Mouse (Mus musculus): ENCODE results near the gene Sptssb. TPM values are rescaled to one million over a fixed set of nuclear protein-coding genes. Genes with fewer than 3 reads are reported as not detected.

Sptssb gene
- total RNA-seq, 2 experiments from 2014 or later, result 2.1 TPM

- TF ChIP-seq CTCF (conservative IDR thresholded peaks at IDR 0.05), result no peak
- H3K4me3 ChIP-seq, result no peak overlapping the region
- H3K27ac ChIP-seq, result no peak overlapping the region
- no peak for DNase-seq (ENCODE audit: low spot score in 2 of 2)
Observed at GRCm38 (mm10) chr3:69818466-69818865, 41.3 kb downstream of the Sptssb start.

DNA sequence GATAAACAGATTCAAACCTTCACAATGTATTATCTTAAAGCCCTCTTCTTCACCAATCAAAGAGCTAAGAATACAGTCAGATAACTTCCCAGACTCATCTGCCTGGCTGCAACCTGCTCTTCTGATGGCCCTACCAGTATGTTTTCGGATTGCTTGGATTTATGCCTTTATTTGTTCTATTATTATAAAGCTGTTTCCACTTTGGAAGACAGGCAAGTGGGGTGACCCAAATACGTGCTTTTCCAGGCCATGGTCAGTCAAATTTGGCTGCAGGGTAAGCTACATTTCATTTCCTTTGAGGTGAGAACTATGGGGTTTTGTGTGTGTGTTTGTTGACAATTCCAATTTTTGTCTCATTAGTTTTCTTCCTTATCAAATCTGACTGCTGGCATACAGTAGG is 43.2 kb downstream of the Sptssb start:
- no peak for TF ChIP-seq CTCF (conservative IDR thresholded peaks at IDR 0.05)
- no peak overlapping the region for H3K4me3 ChIP-seq
- H3K27ac ChIP-seq, result no peak overlapping the region
- no peak for DNase-seq (ENCODE audit: low spot score in 2 of 2)

- TF ChIP-seq CTCF (conservative IDR thresholded peaks at IDR 0.05), result no peak
- Histone ChIP-seq H3K4me3 (no peak overlapping the region), H3K27ac (no peak overlapping the region)
- DNase-seq (ENCODE audit: low spot score in 2 of 2), result no peak
Observed at GRCm38 (mm10) chr3:69813005-69813695, 46.6 kb downstream of the Sptssb start.

GRCm38 (mm10) chr3:69812442-69812841 is 47.3 kb downstream of the Sptssb start:
- TF ChIP-seq CTCF (conservative IDR thresholded peaks at IDR 0.05), result no peak
- no peak for DNase-seq (ENCODE audit: low spot score in 2 of 2)
- Histone ChIP-seq H3K4me3 (no peak overlapping the region), H3K27ac (no peak overlapping the region)

GRCm38 (mm10) chr3:69808479-69808878 is 51.3 kb downstream of the Sptssb start:
- no peak overlapping the region for H3K27ac ChIP-seq

DNA sequence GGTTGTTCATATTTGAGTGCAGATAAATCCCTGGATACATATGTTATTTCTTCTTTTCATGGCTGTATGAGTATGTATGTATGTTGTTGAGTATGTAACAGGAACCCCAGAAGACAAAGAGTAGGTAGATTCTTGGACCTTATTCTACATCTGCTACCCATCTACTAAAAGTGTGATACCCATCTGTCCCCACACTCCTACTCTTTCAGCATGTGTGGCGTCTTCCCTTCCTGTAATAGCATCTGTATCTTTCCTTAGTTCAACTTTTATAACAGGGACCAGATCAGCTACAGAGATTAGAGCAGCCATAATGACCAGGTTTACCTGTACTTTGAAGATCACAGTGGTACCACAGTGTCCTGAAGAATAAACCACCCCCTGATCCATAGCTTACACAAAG is 56.6 kb downstream of the Sptssb start:
- no peak for DNase-seq (ENCODE audit: low spot score in 2 of 2)
- H3K27ac ChIP-seq, result no peak overlapping the region
- no peak for TF ChIP-seq CTCF (conservative IDR thresholded peaks at IDR 0.05)
- no peak overlapping the region for H3K4me3 ChIP-seq

More at GRCm38 (mm10) chr3:69808479-69808878, 51.3 kb downstream of the Sptssb start:
- no peak overlapping the region for H3K4me3 ChIP-seq
- TF ChIP-seq CTCF (conservative IDR thresholded peaks at IDR 0.05), result no peak
- DNase-seq (ENCODE audit: low spot score in 2 of 2), result no peak

DNA sequence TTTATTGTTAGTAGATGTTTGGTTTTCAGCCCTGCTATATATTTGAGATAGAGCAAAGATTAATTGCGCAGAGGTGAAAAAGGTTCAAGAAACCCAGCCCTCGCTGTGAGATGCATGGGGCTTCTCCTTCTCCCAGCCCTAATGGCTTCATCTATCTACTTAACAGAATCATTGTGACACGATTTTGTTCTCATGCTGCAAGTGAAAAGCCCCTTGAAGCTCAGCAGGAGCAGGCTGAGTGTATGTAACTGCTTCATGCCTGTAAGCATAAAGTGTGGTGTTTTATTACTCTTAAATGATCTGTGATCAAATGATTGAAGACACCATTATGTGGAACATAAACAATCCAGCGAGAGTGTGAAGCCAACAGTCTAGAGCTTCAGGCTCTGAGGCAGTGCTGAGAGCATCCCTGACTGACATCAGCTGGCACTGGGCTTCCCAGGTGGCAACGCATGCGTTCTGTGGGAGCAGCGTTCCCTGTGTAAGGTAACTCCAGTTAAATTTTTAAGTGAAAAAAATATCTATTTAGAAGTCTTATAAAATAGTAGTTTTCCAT is 58.8 kb downstream of the Sptssb start:
- no peak overlapping the region for H3K4me3 ChIP-seq
- no peak overlapping the region for H3K27ac ChIP-seq
- DNase-seq (ENCODE audit: low spot score in 2 of 2), result no peak
- TF ChIP-seq CTCF (conservative IDR thresholded peaks at IDR 0.05), result no peak

GRCm38 (mm10) chr3:69799096-69799495 is 60.6 kb downstream of the Sptssb start:
- Histone ChIP-seq H3K4me3 (no peak overlapping the region), H3K27ac (no peak overlapping the region)
- TF ChIP-seq CTCF (conservative IDR thresholded peaks at IDR 0.05), result no peak
- DNase-seq (ENCODE audit: low spot score in 2 of 2), result no peak

GRCm38 (mm10) chr3:69797969-69798368 is 61.8 kb downstream of the Sptssb start:
- Histone ChIP-seq H3K4me3 (no peak overlapping the region), H3K27ac (no peak overlapping the region)
- DNase-seq (ENCODE audit: low spot score in 2 of 2), result no peak
- no peak for TF ChIP-seq CTCF (conservative IDR thresholded peaks at IDR 0.05)

GRCm38 (mm10) chr3:69797533-69797932 is 62.2 kb downstream of the Sptssb start:
- Histone ChIP-seq H3K27ac (no peak overlapping the region), H3K4me3 (no peak overlapping the region)
- no peak for TF ChIP-seq CTCF (conservative IDR thresholded peaks at IDR 0.05)
- no peak for DNase-seq (ENCODE audit: low spot score in 2 of 2)

DNA sequence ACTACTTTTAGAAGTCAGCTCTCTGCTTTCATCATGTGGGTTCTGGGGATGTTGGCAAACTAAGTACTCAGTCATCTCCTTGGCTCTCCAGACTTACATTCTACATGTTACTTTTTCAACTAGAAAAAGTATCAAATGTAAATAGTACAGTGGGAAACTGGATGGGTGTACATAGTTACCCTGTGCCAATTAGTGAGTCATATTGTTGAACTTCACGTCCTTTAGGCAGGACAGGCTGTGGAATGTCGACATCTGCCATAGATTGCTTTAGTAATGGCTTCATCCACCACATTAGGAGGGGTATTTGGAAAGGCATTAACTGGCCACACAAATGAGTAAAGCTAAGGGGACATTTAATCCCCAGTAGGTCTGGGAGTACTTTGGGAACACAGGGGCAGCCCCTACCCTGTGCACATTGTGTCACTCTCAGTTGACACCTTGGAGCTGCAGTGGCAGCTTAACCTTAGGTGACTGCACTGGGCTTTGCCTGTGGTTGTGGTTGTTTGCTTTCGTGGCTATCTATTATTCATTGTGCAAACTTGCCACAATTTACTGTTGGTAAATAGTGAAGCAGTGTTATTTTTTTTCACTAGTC is 66.8 kb downstream of the Sptssb start:
- no peak for DNase-seq (ENCODE audit: low spot score in 2 of 2)
- no peak for TF ChIP-seq CTCF (conservative IDR thresholded peaks at IDR 0.05)
- Histone ChIP-seq H3K4me3 (no peak overlapping the region), H3K27ac (no peak overlapping the region)

GRCm38 (mm10) chr3:69779246-69779796 is 80.4 kb downstream of the Sptssb start:
- H3K27ac ChIP-seq, result no peak overlapping the region
- TF ChIP-seq CTCF (conservative IDR thresholded peaks at IDR 0.05), result no peak
- no peak for DNase-seq (ENCODE audit: low spot score in 2 of 2)
- no peak overlapping the region for H3K4me3 ChIP-seq

DNA sequence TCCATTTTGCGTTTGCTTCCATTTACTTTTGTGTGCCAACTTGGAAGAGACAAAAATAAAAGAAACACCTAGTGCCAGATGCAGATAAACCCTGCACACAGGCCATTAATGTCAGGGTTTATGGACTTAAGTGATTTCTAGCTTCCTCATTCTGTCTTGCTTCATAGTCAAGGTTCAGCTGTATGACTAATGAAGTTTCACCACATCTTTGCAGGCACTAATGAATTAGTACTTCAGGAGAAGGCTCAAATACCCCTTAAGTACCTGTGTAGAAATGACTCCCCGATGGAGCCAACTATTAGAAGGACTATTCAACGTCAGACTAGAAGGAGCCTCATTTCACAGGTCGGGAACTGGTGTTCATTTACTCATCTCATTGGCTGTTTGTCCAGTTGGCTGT is 86.4 kb downstream of the Sptssb start:
- no peak overlapping the region for H3K4me3 ChIP-seq
- TF ChIP-seq CTCF (conservative IDR thresholded peaks at IDR 0.05), result no peak
- DNase-seq (ENCODE audit: low spot score in 2 of 2), result no peak
- no peak overlapping the region for H3K27ac ChIP-seq

Other genes with a start within 250 kb of the Sptssb start
- 10 to 100 TPM; 45.0 to 50.0 TPM for gene Nmd3, start 138.0 kb downstream of the Sptssb start, total RNA-seq (2021)
- not detected for gene Otol1, start 147.7 kb upstream of the Sptssb start, total RNA-seq (2021)

Data from layer of hippocampus, adult 2 months (tissue).